Mouse (Mus musculus) right cerebral cortex, postnatal 4 days (tissue): ENCODE measurements around the gene Nrsn1.
"Not testable (repeated sequence)": the region's sequence is repeated elsewhere in the genome, so short reads cannot be mapped to it uniquely, and the experiment has no call there.

ENCODE experiments used
- DNase-seq: peaks from one replicate; pipeline ENCODE4 v3.0.0-alpha.2; 2022

The Nrsn1 gene

DNA sequence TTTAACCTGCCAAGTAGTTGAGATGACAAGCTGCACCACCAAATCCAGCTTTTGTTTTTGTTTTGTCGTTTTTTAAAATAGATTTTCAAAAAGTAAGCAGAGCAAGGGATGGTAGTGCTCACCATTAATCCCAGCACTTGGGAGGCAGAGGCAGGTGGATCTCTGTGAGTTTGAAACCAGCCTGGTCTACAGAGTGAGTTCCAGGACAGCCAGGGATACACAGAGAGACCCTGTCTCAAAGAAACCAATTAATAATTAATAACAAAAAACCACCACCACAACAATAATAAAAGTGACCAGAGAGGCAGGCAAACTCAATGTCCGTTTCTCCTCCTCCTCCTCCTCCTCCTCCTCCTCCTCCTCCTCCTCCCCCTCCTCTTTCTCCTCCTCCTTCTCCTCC, at the start of gene Nrsn1:
Gene Nrsn1 (minus strand): TSS at position 101 of the 400 bp plus-strand sequence.
- DNase-seq: not testable (repeated sequence)

DNA sequence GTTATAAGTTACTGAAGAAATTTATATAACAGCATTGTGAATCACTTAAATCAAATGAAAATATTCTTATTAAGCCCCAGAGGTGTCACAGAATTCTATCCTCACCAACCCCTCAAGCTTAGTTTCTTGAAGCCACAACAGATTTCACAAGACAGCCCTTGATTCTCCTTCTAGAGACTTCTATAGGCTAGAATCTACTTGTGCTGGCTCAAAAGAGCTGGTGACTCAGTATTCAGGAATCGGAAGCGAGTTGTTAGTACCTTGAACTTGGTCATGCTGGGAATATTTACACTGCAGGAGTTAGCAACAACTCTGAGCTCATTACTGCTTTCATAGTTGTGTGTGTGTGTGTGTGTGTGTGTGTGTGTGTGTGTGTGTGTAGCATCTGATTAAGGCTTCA, 41.8 kb upstream of the Nrsn1 start:
- DNase-seq: no peak

DNA sequence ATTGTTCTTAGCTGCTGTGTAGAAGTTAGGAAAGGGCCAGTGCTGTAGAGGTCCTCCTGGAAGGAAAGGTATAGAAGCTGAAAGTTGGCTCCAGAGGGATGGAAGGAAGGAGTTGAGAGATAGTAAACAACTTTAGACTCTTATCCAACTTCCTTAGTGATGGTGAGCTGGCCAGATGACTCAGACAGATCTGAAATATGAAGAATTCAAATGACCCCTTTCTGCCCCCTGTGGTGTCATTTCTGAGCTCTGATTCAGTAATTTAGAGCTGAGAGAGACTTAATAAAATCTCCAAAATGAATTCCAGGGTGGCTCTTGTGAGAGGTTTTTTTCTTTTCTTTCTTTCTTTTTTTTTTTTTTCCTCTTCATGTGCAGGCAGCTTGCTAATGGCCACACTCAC, 39.8 kb upstream of the Nrsn1 start:
- DNase-seq: no peak

DNA sequence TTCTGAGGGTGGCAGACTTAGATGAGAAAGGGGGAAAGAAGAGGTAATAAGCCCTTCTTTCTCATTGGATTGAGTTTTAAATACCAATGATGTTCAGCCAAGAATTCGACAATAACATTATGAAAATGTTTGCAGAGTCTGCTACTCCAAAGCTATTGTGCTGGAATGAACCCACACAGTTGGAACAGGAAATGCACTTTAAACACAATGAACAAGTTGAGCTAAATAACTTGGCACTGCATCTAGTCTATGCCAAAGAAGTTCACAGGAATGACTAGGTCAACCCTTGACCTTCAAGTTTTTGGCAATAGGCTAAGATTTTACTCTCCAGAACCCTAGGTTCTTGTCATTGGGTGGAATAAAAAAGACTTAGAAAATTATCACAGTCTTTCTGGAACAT, 18.4 kb upstream of the Nrsn1 start:
- DNase-seq: no peak

DNA sequence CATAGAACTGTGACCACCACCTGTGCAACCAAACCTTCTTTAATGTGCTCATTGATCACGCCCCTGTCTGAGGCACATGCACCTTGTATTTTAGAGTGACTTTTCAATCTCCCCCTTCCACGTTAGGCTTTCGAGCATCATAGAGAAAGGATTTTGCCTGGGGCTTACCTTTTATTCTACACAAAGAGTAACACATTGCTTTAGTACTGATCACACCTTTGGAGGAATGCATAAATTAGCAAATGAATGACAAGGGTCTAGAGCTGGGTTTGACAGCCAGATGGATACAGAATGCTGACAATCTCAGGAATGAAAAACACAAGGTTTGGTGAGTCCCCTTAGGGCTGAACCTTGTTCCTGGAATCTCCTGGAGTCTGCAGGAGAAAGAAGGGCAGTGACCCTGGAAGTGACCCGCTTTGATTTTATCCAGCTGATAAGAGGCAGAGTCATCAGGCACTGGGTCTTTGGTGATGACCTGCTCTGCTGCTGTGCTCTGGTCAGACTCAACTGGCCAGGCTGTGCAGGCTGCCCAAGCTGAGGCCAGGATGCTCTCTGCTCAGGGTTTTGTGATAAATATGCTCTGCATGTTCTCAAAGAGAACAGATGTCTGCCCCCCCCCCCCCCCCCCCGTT, 4.7 kb upstream of the Nrsn1 start:
- no peak for DNase-seq

DNA sequence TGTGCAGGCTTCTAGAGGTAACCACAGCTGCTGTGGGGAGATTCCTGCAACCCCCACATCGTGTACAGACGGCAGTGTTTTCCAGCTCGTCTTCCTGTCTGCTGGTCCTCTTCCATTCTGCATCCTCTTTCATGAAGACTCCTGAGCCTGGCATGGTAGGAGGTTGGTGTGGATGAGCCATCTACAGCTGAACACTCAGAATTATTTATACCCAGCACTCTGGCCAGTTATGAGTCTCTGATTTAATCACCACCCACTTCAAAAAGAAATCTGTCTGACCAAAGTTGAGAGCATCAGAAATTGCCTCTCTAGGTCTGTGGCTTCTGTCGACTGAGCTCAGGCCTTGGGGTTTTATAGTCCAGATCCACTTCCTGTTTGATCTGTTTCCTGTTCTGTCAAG, 1.9 kb upstream of the Nrsn1 start:
- no peak for DNase-seq

DNA sequence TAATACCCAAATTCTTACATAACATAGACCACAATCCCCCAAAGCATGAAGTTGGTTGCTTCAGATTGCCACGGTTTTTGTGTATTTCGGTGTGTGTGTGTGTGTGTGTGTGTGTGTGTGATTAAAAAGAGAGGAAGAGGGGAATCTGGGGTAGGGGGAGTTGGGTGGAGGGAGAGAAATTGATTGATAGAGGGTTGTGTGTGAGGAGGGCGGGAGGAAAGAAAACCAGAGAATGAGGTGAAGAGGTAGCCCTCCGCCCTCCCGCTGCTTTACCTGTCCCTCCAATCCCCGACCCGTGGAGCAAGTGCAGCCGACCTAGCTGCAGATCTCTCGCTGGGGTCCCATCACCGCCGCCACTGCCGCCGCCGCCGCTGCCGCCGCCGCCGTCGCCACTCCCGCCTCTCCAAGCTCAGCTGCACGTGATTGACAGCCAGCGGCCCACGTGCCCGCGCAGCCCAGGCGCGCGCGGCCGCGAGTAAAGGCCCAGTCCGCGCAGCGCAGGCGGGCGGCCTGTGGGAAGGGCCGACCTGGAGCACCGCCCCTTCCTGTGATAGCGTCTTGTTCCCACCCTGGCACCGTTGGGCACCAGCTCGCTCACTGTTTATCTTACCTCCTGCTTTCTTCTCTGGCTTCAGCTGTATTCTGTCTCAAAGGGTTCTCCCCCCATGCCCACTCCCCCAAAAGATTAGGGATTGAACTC, 583 bp downstream of the Nrsn1 start:
- peak; percentile 71 for DNase-seq

DNA sequence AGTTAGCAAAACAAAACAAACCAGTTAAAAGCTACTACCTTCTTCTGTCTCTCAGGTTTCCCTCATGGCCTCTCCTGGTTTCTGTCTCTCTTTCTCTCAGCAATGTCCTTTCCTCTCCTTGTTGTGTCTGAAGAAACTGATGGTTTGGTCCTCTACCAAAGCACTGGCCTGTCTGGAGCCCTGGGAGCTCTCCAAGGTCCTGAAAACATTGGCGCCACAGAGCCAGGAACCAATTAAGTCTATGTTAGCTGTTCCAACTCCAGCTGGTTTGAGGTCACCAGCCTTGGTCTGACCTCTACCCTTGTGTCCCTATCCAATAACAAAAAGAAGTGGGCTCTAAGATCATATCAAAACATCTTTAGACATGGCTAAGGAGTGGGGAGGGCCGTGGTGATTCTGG, 1.3 kb downstream of the Nrsn1 start:
- DNase-seq: peak; percentile 32

DNA sequence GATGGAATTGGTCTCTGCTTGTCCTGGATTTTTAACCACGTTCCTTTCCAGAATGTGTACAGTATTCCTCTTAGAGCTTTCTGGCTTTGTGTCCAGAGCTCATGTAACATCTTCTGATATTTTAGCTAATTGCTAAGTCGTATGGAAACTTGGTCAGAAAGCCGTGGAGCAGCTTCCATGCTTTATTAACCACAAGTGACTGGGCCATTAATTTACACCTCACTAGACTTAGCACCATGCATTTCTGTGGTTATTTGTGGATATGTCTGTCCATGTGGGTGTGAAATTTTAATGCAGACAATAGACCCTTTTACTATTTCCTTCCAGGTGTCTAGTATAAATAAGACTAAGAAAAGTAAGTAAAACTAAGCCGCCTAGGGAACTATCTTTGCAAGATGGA, 7.6 kb downstream of the Nrsn1 start:
- DNase-seq: no peak

DNA sequence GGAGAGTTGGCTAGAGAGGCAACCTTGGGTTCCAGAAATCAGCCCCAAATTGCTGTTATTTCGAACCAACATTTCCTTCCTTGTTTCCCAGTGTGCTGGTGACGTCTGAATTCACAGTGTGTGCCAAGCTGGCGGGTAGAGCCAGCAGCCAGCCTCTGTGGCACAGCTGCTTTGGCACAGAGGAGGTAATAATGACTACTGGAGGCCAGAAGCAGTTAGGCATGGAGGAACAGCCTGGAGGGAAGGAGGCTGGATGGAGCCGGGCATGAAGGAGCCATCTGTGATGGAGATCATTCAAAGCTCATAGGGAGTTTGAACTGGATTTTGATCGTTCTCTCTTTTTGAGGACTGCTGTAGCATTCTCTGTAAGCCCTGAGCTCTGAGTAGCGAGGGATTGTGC, 12.7 kb downstream of the Nrsn1 start:
- DNase-seq: no peak

DNA sequence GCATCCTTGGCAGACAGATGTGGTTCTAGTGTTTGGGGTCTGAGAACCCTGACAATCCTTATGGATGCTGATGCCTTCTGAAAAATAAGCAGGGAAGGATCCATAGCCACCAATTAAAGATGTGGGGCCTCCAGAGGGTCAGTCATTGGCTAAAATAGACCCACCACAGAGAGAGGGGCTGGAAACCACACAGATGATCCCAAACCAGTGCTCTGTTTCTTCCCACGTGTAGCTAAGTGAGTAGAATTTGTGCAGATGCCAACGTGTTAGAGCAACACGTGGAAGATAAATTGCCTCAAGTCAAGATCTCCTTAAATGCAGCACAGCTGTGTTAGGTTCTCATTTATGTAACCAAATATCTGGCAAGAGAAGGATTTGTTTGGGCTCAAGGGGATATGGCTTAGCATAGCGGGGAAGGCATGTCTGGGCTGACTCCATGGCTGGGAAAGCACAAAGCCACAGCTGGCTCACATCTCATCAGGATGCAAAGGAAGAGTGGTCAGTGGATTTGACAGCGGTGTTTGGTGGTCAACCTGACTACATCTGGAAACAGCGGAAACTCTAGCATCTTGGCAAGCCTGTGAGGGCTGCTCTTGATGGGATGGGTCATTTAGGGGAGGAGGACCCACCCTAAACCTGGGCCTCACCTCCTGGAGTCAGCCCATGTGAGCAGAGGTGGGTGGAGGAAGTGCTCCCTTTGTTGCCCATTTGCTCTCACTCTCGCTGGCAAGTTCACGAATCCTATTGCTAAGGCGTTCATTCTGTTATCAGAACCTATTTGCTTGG, 15.6 kb downstream of the Nrsn1 start:
- no peak for DNase-seq

DNA sequence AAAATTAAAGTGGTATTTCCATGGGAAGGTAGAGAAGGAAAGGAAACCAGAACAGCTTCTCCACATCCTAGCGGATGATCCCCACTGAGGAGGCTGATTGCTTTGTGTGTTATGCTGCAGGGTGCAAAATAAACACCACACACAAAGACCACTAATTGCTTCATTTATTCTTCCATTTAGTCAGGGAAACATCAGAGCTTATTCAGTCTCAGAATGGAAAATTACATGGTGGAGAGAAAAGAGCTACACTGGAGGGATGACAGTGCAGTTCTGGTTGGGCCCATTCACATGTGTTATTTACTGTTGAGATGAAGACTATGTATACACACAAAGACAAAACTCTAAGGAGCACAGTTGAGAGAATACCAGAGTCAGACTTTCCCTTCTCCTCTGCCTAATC, 18.4 kb downstream of the Nrsn1 start:
- DNase-seq: no peak

DNA sequence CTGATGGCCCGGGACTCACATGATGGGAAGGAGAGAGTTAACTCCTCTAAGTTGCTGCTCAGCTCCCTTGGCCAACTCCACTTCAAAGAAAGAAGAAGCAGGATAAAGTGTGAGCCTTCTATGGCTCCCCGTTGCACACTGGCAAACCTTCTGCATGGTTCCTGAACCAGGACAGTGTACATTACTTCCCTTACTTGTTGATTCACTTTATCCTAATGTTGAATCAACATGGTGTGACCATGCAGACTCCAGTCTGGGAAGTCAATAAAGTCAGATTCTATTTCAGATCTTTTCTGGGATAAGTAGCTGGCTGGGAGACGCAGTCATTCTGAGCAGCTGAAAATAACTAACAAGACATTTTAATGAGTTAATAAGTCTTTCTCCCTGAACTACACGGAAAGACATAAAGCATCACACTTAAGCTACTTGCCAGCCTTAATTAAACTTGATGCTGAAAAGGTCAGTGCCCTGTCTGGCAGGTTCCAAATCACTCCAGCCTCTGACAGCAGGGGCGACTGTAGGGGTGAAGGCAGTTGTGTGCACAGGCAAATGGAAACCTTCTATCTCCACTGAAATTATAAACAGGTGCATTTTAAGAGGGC, 50.0 kb downstream of the Nrsn1 start:
- no peak for DNase-seq

DNA sequence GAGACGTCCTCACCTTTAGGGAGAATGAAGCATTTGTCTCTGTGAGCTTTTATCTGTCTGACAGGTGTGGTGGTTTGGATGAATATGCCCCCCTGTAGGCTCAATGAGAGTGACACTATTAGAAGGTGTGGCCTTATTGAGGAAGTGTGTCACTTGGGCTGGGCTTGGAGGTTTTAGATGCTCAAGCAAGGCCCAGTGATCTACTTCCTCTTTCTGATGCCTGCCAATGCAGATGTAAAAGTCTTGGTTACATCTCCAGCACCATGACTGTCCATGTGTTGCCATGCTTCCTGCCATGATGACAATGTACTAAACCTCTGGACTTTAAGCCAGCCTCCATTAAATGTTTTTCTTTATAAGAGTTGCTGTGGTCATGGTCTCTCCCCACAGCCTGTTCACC, 51.9 kb downstream of the Nrsn1 start:
- DNase-seq: no peak

DNA sequence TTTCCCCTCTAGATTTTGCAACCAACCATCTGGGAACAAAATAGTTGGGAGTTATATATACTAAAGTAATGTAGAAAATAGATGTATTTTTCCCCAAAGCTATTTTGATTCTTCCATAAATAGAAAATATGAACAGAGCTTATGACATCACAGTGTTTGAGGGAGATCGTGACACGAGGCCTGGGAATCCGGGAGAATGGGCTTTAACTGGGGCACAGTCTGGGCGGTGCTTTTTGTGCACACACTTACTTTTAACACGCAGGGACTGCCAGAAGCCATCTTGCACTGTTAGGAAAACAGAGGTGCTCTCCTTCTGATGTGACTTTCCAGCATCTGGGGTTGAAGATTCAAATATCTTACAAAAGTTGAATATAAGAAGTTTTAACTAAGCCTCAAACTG, 63.4 kb downstream of the Nrsn1 start:
- no peak for DNase-seq
